Mouse (Mus musculus) embryo, embryonic 11 days (tissue): ENCODE results near the gene Poglut1.

Experiments
- DNase-seq: peaks from one replicate; pipeline ENCODE4 v3.0.0-alpha.2; 2015

The Poglut1 gene

GRCm38 (mm10) chr16:38549479-38550396 is at the start of gene Poglut1:
Gene Poglut1 (minus strand): TSS chr16:38550258.
- DNase-seq, result peak; percentile 91

GRCm38 (mm10) chr16:38598986-38599680 is 49.1 kb upstream of the Poglut1 start:
- no peak for DNase-seq

GRCm38 (mm10) chr16:38596651-38597050 is 46.6 kb upstream of the Poglut1 start:
- no peak for DNase-seq

GRCm38 (mm10) chr16:38596099-38596498 is 46.0 kb upstream of the Poglut1 start:
- no peak for DNase-seq

GRCm38 (mm10) chr16:38594435-38594834 is 44.4 kb upstream of the Poglut1 start:
- no peak for DNase-seq

- DNase-seq, result no peak
These were observed 42.9 kb upstream of the Poglut1 start for GRCm38 (mm10) chr16:38592946-38593345.

GRCm38 (mm10) chr16:38592026-38592678 is 42.1 kb upstream of the Poglut1 start:
- DNase-seq, result no peak

- DNase-seq, result no peak
These were observed 41.4 kb upstream of the Poglut1 start for GRCm38 (mm10) chr16:38591506-38591905.

GRCm38 (mm10) chr16:38587572-38587971 is 37.5 kb upstream of the Poglut1 start:
- DNase-seq, result no peak

- no peak for DNase-seq
These were observed 37.1 kb upstream of the Poglut1 start for GRCm38 (mm10) chr16:38587163-38587562.

- no peak for DNase-seq
These were observed 35.1 kb upstream of the Poglut1 start for GRCm38 (mm10) chr16:38585186-38585585.

GRCm38 (mm10) chr16:38584761-38585160 is 34.7 kb upstream of the Poglut1 start:
- DNase-seq, result no peak

GRCm38 (mm10) chr16:38571481-38571880 is 21.4 kb upstream of the Poglut1 start:
- no peak for DNase-seq

- DNase-seq, result no peak
These were observed 18.1 kb upstream of the Poglut1 start for GRCm38 (mm10) chr16:38568192-38568591.

GRCm38 (mm10) chr16:38563516-38563915 is 13.5 kb upstream of the Poglut1 start:
- DNase-seq, result no peak

- no peak for DNase-seq
These were observed 12.9 kb upstream of the Poglut1 start for GRCm38 (mm10) chr16:38562968-38563327.

GRCm38 (mm10) chr16:38562131-38562967 is 12.3 kb upstream of the Poglut1 start:
- peak; percentile 98 for DNase-seq

- no peak for DNase-seq
These were observed 8.2 kb upstream of the Poglut1 start, which contains the start of gene Tmem39a for GRCm38 (mm10) chr16:38558221-38558748. Gene Tmem39a (plus strand): TSS chr16:38558698.

- no peak for DNase-seq
These were observed 5.9 kb upstream of the Poglut1 start for GRCm38 (mm10) chr16:38555988-38556387.

GRCm38 (mm10) chr16:38548000-38548399 is 2.1 kb downstream of the Poglut1 start:
- no peak for DNase-seq

- DNase-seq, result no peak
These were observed 11.2 kb downstream of the Poglut1 start for GRCm38 (mm10) chr16:38538716-38539380.
